Mouse (Mus musculus): ENCODE results near the gene Mrpl37. TPM values are rescaled to one million over a fixed set of nuclear protein-coding genes. Genes with fewer than 3 reads are reported as not detected.

Gene Mrpl37
- polyA plus RNA-seq, 1 experiment from 2014 or later, result 80.9 TPM

- ATAC-seq (ENCODE audit: low read depth), result no peak
- no peak overlapping the region for H3K4me2 ChIP-seq
- WGBS, result 85% methylated on average over 16 of the region's 16 CpGs
- peaks cover 35% of the 10 kb centered on the region for H3K4me1 ChIP-seq (replicated peaks)
- H3K36me3 ChIP-seq, result no peaks in the 10 kb centered on the region
- no peaks in the 10 kb centered on the region for H3K9me3 ChIP-seq
- no peak overlapping the region for H3K4me3 ChIP-seq
- H3K27ac ChIP-seq (replicated peaks), result no peak overlapping the region
- H3K27me3 ChIP-seq, result no peaks in the 10 kb centered on the region
- no peak overlapping the region for H3K9ac ChIP-seq
Observed at GRCm38 (mm10) chr4:107094484-107095187, 28.0 kb upstream of the Mrpl37 start.

DNA sequence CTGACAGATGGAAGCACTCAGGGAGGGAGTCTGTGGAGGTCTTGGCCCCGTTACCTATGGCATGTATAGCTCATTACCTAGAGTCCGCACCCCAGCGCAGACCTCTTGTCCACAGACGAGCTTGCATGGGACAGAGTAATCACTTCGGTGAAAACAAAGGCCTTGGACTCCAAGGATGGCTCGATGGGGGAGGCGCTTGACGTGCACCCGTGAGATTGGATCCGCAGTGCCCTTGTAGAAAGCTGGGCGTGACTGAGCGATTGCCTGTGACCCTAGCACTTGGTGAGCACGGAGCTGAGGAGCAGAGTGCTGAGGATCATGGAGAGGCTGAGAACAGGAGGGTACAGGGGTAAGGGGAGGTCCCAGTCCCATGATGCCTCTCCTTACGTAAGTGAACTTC lies 25.0 kb upstream of the Mrpl37 start:
- Histone ChIP-seq H3K4me1 (replicated peaks) (peaks cover 17% of the 10 kb centered on the region), H3K9me3 (no peaks in the 10 kb centered on the region), H3K4me2 (no peak overlapping the region), H3K27ac (replicated peaks) (no peak overlapping the region), H3K36me3 (no peaks in the 10 kb centered on the region), H3K27me3 (no peaks in the 10 kb centered on the region), H3K4me3 (no peak overlapping the region), H3K9ac (no peak overlapping the region)
- WGBS, result 84% methylated on average over 14 of the region's 14 CpGs
- ATAC-seq (ENCODE audit: low read depth), result no peak

DNA sequence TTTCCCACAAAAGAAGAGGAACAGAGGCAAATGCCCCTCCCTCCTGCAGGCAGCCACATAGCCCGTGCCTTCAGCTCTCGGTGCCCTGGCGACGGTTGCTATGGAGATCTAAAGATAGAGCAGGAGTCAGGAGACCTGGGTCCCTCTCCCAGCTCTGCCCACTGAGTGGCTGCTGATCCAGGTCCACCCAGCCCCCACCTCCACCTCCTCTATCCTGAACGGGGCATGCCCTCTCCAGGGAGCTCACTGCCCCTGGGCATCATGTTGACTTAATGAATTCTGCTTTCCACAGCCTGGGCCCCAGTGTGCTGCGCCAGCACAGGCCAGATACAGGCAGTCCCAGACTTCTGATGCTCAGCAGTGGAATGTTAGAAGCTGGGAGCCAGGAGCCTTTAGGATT lies 18.2 kb upstream of the Mrpl37 start:
- WGBS, result 3% methylated on average over 6 of the region's 6 CpGs
- Histone ChIP-seq H3K27me3 (no peaks in the 10 kb centered on the region), H3K27ac (replicated peaks) (peak overlapping the region; percentile 86), H3K4me1 (replicated peaks) (peaks cover 25% of the 10 kb centered on the region), H3K36me3 (no peaks in the 10 kb centered on the region), H3K4me3 (no peak overlapping the region), H3K9me3 (no peaks in the 10 kb centered on the region), H3K4me2 (no peak overlapping the region), H3K9ac (peak overlapping the region; percentile 41; the same call in 1 of the 2 replicates)
- ATAC-seq (ENCODE audit: low read depth), result peak; percentile 96

- Histone ChIP-seq H3K9me3 (no peaks in the 10 kb centered on the region), H3K9ac (peak overlapping the region; percentile 41; the same call in 1 of the 2 replicates), H3K4me2 (no peak overlapping the region), H3K4me1 (replicated peaks) (peaks cover 25% of the 10 kb centered on the region), H3K36me3 (no peaks in the 10 kb centered on the region), H3K27ac (replicated peaks) (peak overlapping the region; percentile 86), H3K4me3 (no peak overlapping the region), H3K27me3 (no peaks in the 10 kb centered on the region)
- ATAC-seq (ENCODE audit: low read depth), result peak; percentile 80
- WGBS, result 13% methylated on average over 1 of the region's 1 CpGs
Observed at GRCm38 (mm10) chr4:107084343-107084742, 17.7 kb upstream of the Mrpl37 start.

- Histone ChIP-seq H3K36me3 (no peaks in the 10 kb centered on the region), H3K27me3 (no peaks in the 10 kb centered on the region), H3K4me1 (replicated peaks) (peaks cover 25% of the 10 kb centered on the region), H3K4me3 (no peak overlapping the region), H3K4me2 (no peak overlapping the region), H3K27ac (replicated peaks) (peak overlapping the region; percentile 86; the same call in 1 of the 2 replicates), H3K9me3 (no peaks in the 10 kb centered on the region), H3K9ac (no peak overlapping the region)
- no peak for ATAC-seq (ENCODE audit: low read depth)
- 89% methylated on average over 4 of the region's 4 CpGs for WGBS
Observed at GRCm38 (mm10) chr4:107083126-107083525, 16.5 kb upstream of the Mrpl37 start.

GRCm38 (mm10) chr4:107082185-107082584 lies 15.5 kb upstream of the Mrpl37 start:
- H3K4me1 ChIP-seq (replicated peaks), result peaks cover 25% of the 10 kb centered on the region
- WGBS, result 93% methylated on average over 3 of the region's 3 CpGs
- H3K27me3 ChIP-seq, result no peaks in the 10 kb centered on the region
- ATAC-seq (ENCODE audit: low read depth), result no peak
- H3K4me3 ChIP-seq, result no peak overlapping the region
- no peak overlapping the region for H3K9ac ChIP-seq
- no peak overlapping the region for H3K4me2 ChIP-seq
- no peaks in the 10 kb centered on the region for H3K36me3 ChIP-seq
- no peaks in the 10 kb centered on the region for H3K9me3 ChIP-seq
- no peak overlapping the region for H3K27ac ChIP-seq (replicated peaks)

GRCm38 (mm10) chr4:107079716-107080115 lies 13.0 kb upstream of the Mrpl37 start:
- no peak overlapping the region for H3K4me3 ChIP-seq
- no peak for ATAC-seq (ENCODE audit: low read depth)
- H3K4me1 ChIP-seq (replicated peaks), result peaks cover 16% of the 10 kb centered on the region
- no peaks in the 10 kb centered on the region for H3K9me3 ChIP-seq
- H3K36me3 ChIP-seq, result no peaks in the 10 kb centered on the region
- no peak overlapping the region for H3K9ac ChIP-seq
- no peaks in the 10 kb centered on the region for H3K27me3 ChIP-seq
- H3K4me2 ChIP-seq, result no peak overlapping the region
- no peak overlapping the region for H3K27ac ChIP-seq (replicated peaks)

DNA sequence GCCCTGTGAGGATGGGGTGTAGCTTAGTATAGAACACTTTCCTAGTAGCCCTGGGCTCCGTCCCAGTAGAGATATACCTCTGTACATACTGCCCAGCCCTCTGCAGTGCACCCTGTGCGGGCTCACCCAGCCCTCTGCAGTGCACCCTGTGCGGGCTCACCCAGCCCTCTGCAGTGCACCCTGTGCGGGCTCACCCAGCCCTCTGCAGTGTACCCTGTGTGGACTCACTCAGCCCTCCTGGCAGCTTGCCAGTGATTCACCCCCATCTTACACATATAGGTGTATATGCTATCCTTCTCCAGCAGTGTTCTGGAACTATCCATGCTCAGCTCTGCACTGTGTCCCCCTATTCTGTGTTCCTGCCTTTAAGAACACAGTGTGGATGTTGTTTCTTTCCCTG lies 12.2 kb upstream of the Mrpl37 start:
- H3K4me3 ChIP-seq, result no peak overlapping the region
- H3K27ac ChIP-seq (replicated peaks), result no peak overlapping the region
- no peaks in the 10 kb centered on the region for H3K36me3 ChIP-seq
- WGBS, result 79% methylated on average over 4 of the region's 4 CpGs
- H3K27me3 ChIP-seq, result no peaks in the 10 kb centered on the region
- H3K4me1 ChIP-seq (replicated peaks), result peaks cover 8% of the 10 kb centered on the region
- ATAC-seq (ENCODE audit: low read depth), result no peak; the same call in 1 of the 2 replicates
- no peak overlapping the region for H3K9ac ChIP-seq
- no peak overlapping the region for H3K4me2 ChIP-seq
- H3K9me3 ChIP-seq, result no peaks in the 10 kb centered on the region

DNA sequence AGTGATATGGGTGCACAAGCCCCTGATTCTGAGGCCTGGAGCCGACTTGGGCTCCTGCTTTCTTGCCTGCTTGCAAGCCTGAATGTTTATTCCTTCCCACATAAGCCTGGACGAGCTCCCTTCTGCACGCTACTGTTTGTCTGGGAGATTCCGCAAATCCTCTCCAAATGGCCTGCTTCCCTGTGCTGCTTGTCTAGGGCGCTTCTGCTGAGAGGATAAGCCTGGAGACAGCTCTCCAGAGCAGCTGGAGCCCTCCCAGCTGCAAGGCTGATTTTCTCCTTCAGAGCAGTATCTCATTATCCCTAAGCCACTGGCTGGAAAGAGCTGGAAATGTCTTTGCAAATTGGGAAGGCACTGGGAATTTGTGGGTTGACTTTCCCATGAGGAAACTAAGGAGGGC lies 8.8 kb upstream of the Mrpl37 start:
- Histone ChIP-seq H3K4me2 (no peak overlapping the region), H3K4me1 (replicated peaks) (no peaks in the 10 kb centered on the region), H3K4me3 (no peak overlapping the region), H3K27me3 (no peaks in the 10 kb centered on the region), H3K36me3 (no peaks in the 10 kb centered on the region), H3K9ac (no peak overlapping the region), H3K9me3 (no peaks in the 10 kb centered on the region), H3K27ac (replicated peaks) (0 out of 2 replicates have a peak overlapping the region, but pooled peaks have one; percentile 18)
- no peak for ATAC-seq (ENCODE audit: low read depth)
- 76% methylated on average over 5 of the region's 5 CpGs for WGBS

GRCm38 (mm10) chr4:107072343-107072742 lies 5.7 kb upstream of the Mrpl37 start:
- H3K9ac ChIP-seq, result no peak overlapping the region
- H3K36me3 ChIP-seq, result no peaks in the 10 kb centered on the region
- no peaks in the 10 kb centered on the region for H3K27me3 ChIP-seq
- no peak for ATAC-seq (ENCODE audit: low read depth)
- no peak overlapping the region for H3K4me3 ChIP-seq
- no peak overlapping the region for H3K4me2 ChIP-seq
- no peaks in the 10 kb centered on the region for H3K9me3 ChIP-seq
- peaks cover 6% of the 10 kb centered on the region for H3K4me1 ChIP-seq (replicated peaks)
- H3K27ac ChIP-seq (replicated peaks), result no peak overlapping the region
- WGBS, result 82% methylated on average over 9 of the region's 9 CpGs

GRCm38 (mm10) chr4:107067151-107067840 lies 628 bp upstream of the Mrpl37 start:
- 3% methylated on average over 33 of the region's 33 CpGs for WGBS
- peak; percentile 48 for ATAC-seq (ENCODE audit: low read depth)
- H3K27ac ChIP-seq (replicated peaks), result peak overlapping the region; percentile 42; the same call in 1 of the 2 replicates
- H3K27me3 ChIP-seq, result no peaks in the 10 kb centered on the region
- peaks cover 20% of the 10 kb centered on the region for H3K4me1 ChIP-seq (replicated peaks)
- no peaks in the 10 kb centered on the region for H3K9me3 ChIP-seq
- peak overlapping the region; percentile 98 for H3K4me2 ChIP-seq
- H3K4me3 ChIP-seq, result peak overlapping the region; percentile 70
- H3K36me3 ChIP-seq, result peaks cover 24% of the 10 kb centered on the region
- peak overlapping the region; percentile 85 for H3K9ac ChIP-seq

DNA sequence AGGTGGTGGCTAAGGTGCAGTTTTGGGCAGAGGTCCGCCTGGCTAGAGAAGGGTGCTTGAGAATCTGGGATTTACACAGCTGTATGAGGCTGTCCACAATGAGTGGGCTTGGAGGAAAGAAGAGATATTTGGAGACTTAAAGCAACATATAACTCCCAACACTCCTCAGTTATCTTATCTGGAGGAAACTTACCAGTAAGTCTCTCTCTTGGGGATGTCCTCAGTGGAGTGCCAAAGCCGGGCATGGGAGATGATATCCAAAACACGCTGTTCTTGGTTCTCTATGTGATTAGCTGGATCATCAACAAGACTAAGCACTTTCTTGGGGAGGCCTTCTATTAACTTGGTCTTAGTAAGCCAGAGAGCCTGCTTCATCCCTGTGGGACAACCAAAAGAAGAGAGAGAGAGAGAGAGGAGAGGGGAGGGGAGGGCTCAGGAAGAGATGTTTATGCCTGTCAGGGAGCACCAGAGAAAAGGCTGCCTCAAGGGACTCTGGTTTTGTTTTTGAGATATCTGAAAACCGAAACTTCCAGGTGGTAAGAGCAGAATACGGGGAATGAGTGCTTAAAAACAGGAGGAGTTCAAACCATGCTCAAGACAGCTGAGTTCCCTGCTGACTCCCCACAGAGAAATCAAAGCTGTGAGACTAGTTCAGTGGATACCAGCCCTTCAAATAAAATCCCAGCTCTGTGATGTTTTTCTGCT lies 2.1 kb downstream of the Mrpl37 start:
- Histone ChIP-seq H3K4me1 (replicated peaks) (peaks cover 20% of the 10 kb centered on the region), H3K9ac (no peak overlapping the region), H3K27me3 (no peaks in the 10 kb centered on the region), H3K9me3 (no peaks in the 10 kb centered on the region), H3K4me3 (no peak overlapping the region), H3K36me3 (peaks cover 51% of the 10 kb centered on the region), H3K4me2 (no peak overlapping the region), H3K27ac (replicated peaks) (no peak overlapping the region)
- ATAC-seq (ENCODE audit: low read depth), result no peak
- WGBS, result 92% methylated on average over 5 of the region's 5 CpGs

All from neural tube, embryonic 13.5 days (tissue).